Mouse (Mus musculus): Measurements from ENCODE around the gene Rab44.

GRCm38 (mm10) chr17:29067847-29068246, 46.1 kb upstream of the Rab44 start:
- TF ChIP-seq EP300 (optimal IDR thresholded peaks at IDR 0.05) = no peak
- TF ChIP-seq CTCF (IDR thresholded peaks at IDR 0.05; ENCODE audit: low read depth) = no peak
